Mouse (Mus musculus) neural tube, embryonic 15.5 days (tissue): ENCODE measurements around the gene 4930435E12Rik. TPM values are rescaled to one million over a fixed set of nuclear protein-coding genes. Genes with fewer than 3 reads are reported as not detected.
A peak's percentile ranks its signal among the peaks of the same experiment; 100 is the strongest.

Experiments used
- ATAC-seq: fragments of 200-750 bp; cut with Nextera tagmentation; 2 replicates; pipeline ENCODE4 v1.8.0; 2017; ENCODE audit warnings: mild to moderate bottlenecking, moderate TSS enrichment, moderate library complexity; ENCODE audit not compliant: low FRiP score
- H3K27ac ChIP-seq: fragments of 300-500 bp; sonication (generic); replicated peaks from 2 replicates; pipeline ENCODE4 v1.5.1; 2015; ENCODE audit warnings: mild to moderate bottlenecking, inconsistent platforms
- H3K27me3 ChIP-seq: fragments of 300-500 bp; sonication (generic); replicated peaks from 2 replicates; pipeline ENCODE4 v1.6.1; 2015; ENCODE audit warnings: inconsistent platforms
- H3K36me3 ChIP-seq: fragments of 300-500 bp; sonication (generic); 2 replicates; pipeline ENCODE4 v1.6.1; 2015; ENCODE audit warnings: inconsistent platforms
- H3K4me1 ChIP-seq: fragments of 300-500 bp; sonication (generic); 2 replicates; pipeline ENCODE4 v1.6.1; 2015; ENCODE audit warnings: inconsistent platforms
- H3K4me2 ChIP-seq: fragments of 300-500 bp; sonication (generic); 2 replicates; pipeline ENCODE4 v1.6.1; 2015; ENCODE audit warnings: inconsistent platforms, mild to moderate bottlenecking, moderate library complexity
- H3K4me3 ChIP-seq: fragments of 300-500 bp; sonication (generic); replicated peaks from 2 replicates; pipeline ENCODE4 v1.5.1; 2015; ENCODE audit warnings: mild to moderate bottlenecking, inconsistent platforms
- H3K9ac ChIP-seq: fragments of 300-500 bp; sonication (generic); replicated peaks from 2 replicates; pipeline ENCODE4 v1.6.1; 2015; ENCODE audit warnings: mild to moderate bottlenecking, inconsistent platforms
- H3K9me3 ChIP-seq: fragments of 300-500 bp; sonication (generic); replicated peaks from 2 replicates; pipeline ENCODE4 v1.6.1; 2016; ENCODE audit warnings: inconsistent platforms
- WGBS: fragments of 180-500 bp; shearing (Covaris S2); methylation state at CpG from one replicate; pipeline ENCODE4 v1.1.7; 2015; ENCODE audit warnings: mixed read lengths; 5-methylcytosine and 5-hydroxymethylcytosine counted together
- polyA plus RNA-seq: library from polyadenylated mRNA; unstranded; fragments of >200 nt; fragmentation: Nextera tagmentation; extraction: Ambion mirVana; gene quantifications from 2 replicates; pipeline ENCODE4 v1.2.1, GENCODE M21; 2015

Gene 4930435E12Rik
- polyA plus RNA-seq, 1 experiment from 2014 or later: not detected

GRCm38 (mm10) chr16:38789966-38790365, 38.6 kb downstream of the 4930435E12Rik start:
- no peaks in the 10 kb centered on the region for H3K27me3 ChIP-seq
- no peaks in the 10 kb centered on the region for H3K9me3 ChIP-seq
- H3K4me3 ChIP-seq: no peak overlapping the region
- H3K9ac ChIP-seq: no peak overlapping the region
- H3K27ac ChIP-seq: no peak overlapping the region
- no peaks in the 10 kb centered on the region for H3K4me1 ChIP-seq
- no peak for ATAC-seq
- H3K4me2 ChIP-seq: no peak overlapping the region
- WGBS: 90% methylated on average over 3 of the region's 3 CpGs
- H3K36me3 ChIP-seq: no peaks in the 10 kb centered on the region

GRCm38 (mm10) chr16:38789016-38789415, 39.5 kb downstream of the 4930435E12Rik start:
- H3K36me3 ChIP-seq: no peaks in the 10 kb centered on the region
- no peak overlapping the region for H3K27ac ChIP-seq
- H3K27me3 ChIP-seq: no peaks in the 10 kb centered on the region
- H3K9ac ChIP-seq: no peak overlapping the region
- no peaks in the 10 kb centered on the region for H3K9me3 ChIP-seq
- 86% methylated on average over 2 of the region's 2 CpGs for WGBS
- no peak overlapping the region for H3K4me3 ChIP-seq
- H3K4me2 ChIP-seq: no peak overlapping the region
- H3K4me1 ChIP-seq: no peaks in the 10 kb centered on the region
- ATAC-seq: no peak

GRCm38 (mm10) chr16:38785301-38785700, 43.2 kb downstream of the 4930435E12Rik start:
- Histone ChIP-seq H3K27ac (no peak overlapping the region), H3K4me2 (no peak overlapping the region), H3K4me3 (no peak overlapping the region), H3K9ac (no peak overlapping the region), H3K9me3 (no peaks in the 10 kb centered on the region), H3K27me3 (no peaks in the 10 kb centered on the region), H3K4me1 (no peaks in the 10 kb centered on the region), H3K36me3 (no peaks in the 10 kb centered on the region)
- WGBS: 92% methylated on average over 7 of the region's 7 CpGs
- ATAC-seq: no peak

- H3K27me3 ChIP-seq: no peaks in the 10 kb centered on the region
- no peak overlapping the region for H3K27ac ChIP-seq
- ATAC-seq: no peak
- no peaks in the 10 kb centered on the region for H3K9me3 ChIP-seq
- no peaks in the 10 kb centered on the region for H3K4me1 ChIP-seq
- no peak overlapping the region for H3K4me3 ChIP-seq
- no peak overlapping the region for H3K9ac ChIP-seq
- WGBS: 53% methylated on average over 2 of the region's 2 CpGs
- no peak overlapping the region for H3K4me2 ChIP-seq
- no peaks in the 10 kb centered on the region for H3K36me3 ChIP-seq
Measured at GRCm38 (mm10) chr16:38782524-38783067, 46.0 kb downstream of the 4930435E12Rik start.

DNA sequence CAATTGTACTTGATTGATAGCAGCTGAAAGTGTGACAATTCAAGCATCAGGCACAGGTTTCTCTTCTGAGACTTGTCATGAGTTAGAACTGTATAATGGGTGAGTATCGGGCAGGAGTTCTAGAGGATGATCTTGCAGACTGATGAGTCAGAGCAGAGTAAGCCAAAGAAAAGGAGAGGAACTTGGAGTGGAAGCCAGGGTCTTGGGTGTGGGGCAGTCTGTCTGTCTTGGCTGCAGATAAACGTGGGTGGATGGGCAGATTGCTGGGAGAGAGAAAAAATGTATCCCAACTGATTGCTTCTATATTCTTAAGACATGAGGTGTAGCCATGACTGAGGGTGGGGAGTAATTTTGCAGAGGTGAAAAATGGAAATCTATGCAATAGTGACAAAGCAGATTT, 46.6 kb downstream of the 4930435E12Rik start:
- no peak overlapping the region for H3K9ac ChIP-seq
- no peak for ATAC-seq
- no peak overlapping the region for H3K27ac ChIP-seq
- H3K27me3 ChIP-seq: no peaks in the 10 kb centered on the region
- H3K4me3 ChIP-seq: no peak overlapping the region
- no peaks in the 10 kb centered on the region for H3K36me3 ChIP-seq
- WGBS: 73% methylated on average over 2 of the region's 2 CpGs
- no peaks in the 10 kb centered on the region for H3K4me1 ChIP-seq
- H3K9me3 ChIP-seq: no peaks in the 10 kb centered on the region
- H3K4me2 ChIP-seq: no peak overlapping the region

DNA sequence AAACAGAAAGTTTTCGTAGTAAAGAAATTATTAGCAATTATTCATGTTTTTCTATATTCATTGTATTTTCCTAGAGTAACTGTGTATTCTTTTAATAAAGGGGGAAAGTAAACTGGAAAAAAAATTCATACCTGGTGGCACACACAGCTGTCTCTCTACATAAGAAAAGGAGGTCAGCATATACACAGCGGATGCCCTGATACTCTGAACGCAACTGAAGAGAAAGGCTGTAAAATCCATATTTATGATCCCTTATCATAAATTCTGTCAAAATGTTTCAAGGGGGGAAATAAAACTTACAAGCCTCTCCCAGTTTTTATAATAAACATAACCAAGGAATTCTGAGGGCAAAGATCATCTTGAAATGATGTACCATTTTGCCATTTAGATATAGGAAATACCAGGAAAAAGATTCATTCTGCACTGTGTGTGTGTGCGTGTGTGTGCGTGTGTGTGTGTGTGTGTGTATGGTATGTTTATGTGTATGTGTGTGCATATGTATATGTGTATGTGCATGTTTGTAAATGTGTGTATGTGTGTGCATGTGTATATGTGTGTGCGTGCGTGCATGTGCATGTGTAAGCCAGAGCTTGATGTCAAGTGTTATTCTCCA, 47.5 kb downstream of the 4930435E12Rik start:
- Histone ChIP-seq H3K9me3 (no peaks in the 10 kb centered on the region), H3K4me1 (no peaks in the 10 kb centered on the region), H3K27ac (no peak overlapping the region), H3K4me2 (no peak overlapping the region), H3K36me3 (no peaks in the 10 kb centered on the region), H3K9ac (no peak overlapping the region), H3K4me3 (no peak overlapping the region), H3K27me3 (no peaks in the 10 kb centered on the region)
- WGBS: 94% methylated on average over 7 of the region's 7 CpGs
- no peak for ATAC-seq

- no peak overlapping the region for H3K27ac ChIP-seq
- no peak overlapping the region for H3K9ac ChIP-seq
- ATAC-seq: no peak
- H3K4me3 ChIP-seq: no peak overlapping the region
- no peaks in the 10 kb centered on the region for H3K9me3 ChIP-seq
- 62% methylated on average over 6 of the region's 6 CpGs for WGBS
- H3K36me3 ChIP-seq: no peaks in the 10 kb centered on the region
- 0 out of 2 replicates have a peak, but pooled peaks cover 4% of the 10 kb centered on the region for H3K4me1 ChIP-seq
- H3K4me2 ChIP-seq: no peak overlapping the region
- no peaks in the 10 kb centered on the region for H3K27me3 ChIP-seq
Measured at GRCm38 (mm10) chr16:38776342-38776741, 52.2 kb downstream of the 4930435E12Rik start.

DNA sequence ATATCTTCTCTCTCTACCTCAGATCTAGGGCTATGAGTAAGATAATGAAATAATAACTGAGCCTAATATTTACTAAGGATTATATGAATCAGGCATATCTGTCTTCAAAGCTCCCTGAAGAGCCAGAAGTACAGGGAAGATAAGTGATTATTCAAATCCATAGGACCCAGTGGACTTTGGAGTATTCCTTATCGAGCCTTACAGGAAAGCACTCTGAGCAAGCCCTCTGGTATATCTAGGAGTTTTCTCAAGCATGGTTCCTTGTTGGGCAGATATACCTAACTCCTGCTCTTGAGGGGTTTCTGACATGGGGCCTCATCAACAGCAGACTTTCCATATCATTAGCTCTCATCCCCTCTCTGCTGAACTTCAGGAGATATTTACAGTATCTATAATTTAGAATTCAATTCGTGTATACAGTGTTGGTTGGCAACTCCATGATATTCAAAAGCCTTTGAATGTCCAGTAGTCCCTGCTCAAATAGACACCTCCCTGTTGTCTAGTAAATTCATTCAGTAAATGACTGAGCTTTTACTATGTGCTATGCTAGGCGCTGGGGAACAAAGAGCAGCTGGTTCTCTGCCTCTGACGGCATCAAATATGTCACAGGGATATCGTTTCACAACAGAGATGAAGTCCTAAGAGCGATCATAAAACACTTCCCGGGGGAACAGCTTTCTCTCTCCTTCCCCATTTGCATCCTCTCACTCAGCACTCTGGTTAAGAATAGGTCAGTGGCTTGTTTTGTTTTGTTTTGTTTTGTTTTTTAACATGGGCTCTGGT, 53.4 kb downstream of the 4930435E12Rik start:
- no peak overlapping the region for H3K4me3 ChIP-seq
- H3K4me2 ChIP-seq: no peak overlapping the region
- no peak for ATAC-seq
- H3K9me3 ChIP-seq: no peaks in the 10 kb centered on the region
- 43% methylated on average over 7 of the region's 7 CpGs for WGBS
- H3K36me3 ChIP-seq: no peaks in the 10 kb centered on the region
- H3K27me3 ChIP-seq: no peaks in the 10 kb centered on the region
- 0 out of 2 replicates have a peak, but pooled peaks cover 4% of the 10 kb centered on the region for H3K4me1 ChIP-seq
- H3K9ac ChIP-seq: no peak overlapping the region
- H3K27ac ChIP-seq: no peak overlapping the region

DNA sequence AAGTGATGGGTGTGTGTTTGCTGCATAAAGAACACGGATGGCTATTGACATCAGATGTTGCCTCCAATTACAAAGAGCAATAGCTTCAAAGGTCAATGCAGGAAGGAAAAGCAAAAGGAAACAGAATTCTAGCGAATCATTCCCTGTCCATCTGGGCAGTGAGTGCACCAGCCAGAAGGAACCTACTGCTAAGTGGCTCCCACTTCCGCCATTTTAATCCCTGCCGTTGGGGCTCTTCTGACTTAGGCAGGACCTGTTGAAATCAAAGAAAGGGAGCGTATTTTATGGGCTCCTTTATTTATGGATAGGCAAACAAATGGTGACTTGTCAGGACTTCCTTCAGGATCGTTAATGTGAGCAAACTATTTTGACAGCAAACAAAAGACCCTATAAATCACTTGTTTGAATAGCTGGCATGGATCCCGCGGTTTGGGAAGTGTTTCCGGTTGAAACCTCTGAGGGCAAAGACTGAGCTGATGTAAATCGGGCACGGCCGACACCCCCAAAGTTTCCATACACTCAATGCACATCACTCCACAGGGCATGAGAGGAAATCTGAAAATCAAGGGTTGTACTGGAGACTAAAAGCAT, 55.5 kb downstream of the 4930435E12Rik start:
- Histone ChIP-seq H3K4me2 (peak overlapping the region; percentile 21), H3K9ac (no peak overlapping the region), H3K36me3 (peaks cover 12% of the 10 kb centered on the region), H3K27ac (no peak overlapping the region), H3K27me3 (no peaks in the 10 kb centered on the region), H3K4me1 (0 out of 2 replicates have a peak, but pooled peaks cover 4% of the 10 kb centered on the region), H3K9me3 (no peaks in the 10 kb centered on the region), H3K4me3 (no peak overlapping the region)
- ATAC-seq: no peak
- 13% methylated on average over 12 of the region's 12 CpGs for WGBS

- Histone ChIP-seq H3K4me1 (0 out of 2 replicates have a peak, but pooled peaks cover 4% of the 10 kb centered on the region), H3K9ac (no peak overlapping the region), H3K27me3 (no peaks in the 10 kb centered on the region), H3K36me3 (peaks cover 27% of the 10 kb centered on the region), H3K27ac (no peak overlapping the region), H3K4me3 (no peak overlapping the region), H3K4me2 (no peak overlapping the region), H3K9me3 (no peaks in the 10 kb centered on the region)
- WGBS: 96% methylated on average over 6 of the region's 6 CpGs
- no peak for ATAC-seq
Measured at GRCm38 (mm10) chr16:38771145-38771544, 57.4 kb downstream of the 4930435E12Rik start.

- Histone ChIP-seq H3K9ac (no peak overlapping the region), H3K27me3 (no peaks in the 10 kb centered on the region), H3K4me2 (no peak overlapping the region), H3K9me3 (no peaks in the 10 kb centered on the region), H3K27ac (no peak overlapping the region), H3K4me1 (0 out of 2 replicates have a peak, but pooled peaks cover 4% of the 10 kb centered on the region), H3K36me3 (peaks cover 39% of the 10 kb centered on the region), H3K4me3 (no peak overlapping the region)
- 86% methylated on average over 9 of the region's 9 CpGs for WGBS
- no peak for ATAC-seq
Measured at GRCm38 (mm10) chr16:38769529-38769928, 59.0 kb downstream of the 4930435E12Rik start.
